Mouse (Mus musculus): Measurements from ENCODE around the gene D930020B18Rik.

Gene D930020B18Rik

GRCm38 (mm10) chr10:121694567-121694966, 53.2 kb downstream of the D930020B18Rik start:
- in situ Hi-C loops (cut with MboI, MseI) = loop anchor here in 1 of 2 experiments (5.0 kb wide), 1 partner anchor 348 kb away; no protein-coding TSS in a partner anchor

DNA sequence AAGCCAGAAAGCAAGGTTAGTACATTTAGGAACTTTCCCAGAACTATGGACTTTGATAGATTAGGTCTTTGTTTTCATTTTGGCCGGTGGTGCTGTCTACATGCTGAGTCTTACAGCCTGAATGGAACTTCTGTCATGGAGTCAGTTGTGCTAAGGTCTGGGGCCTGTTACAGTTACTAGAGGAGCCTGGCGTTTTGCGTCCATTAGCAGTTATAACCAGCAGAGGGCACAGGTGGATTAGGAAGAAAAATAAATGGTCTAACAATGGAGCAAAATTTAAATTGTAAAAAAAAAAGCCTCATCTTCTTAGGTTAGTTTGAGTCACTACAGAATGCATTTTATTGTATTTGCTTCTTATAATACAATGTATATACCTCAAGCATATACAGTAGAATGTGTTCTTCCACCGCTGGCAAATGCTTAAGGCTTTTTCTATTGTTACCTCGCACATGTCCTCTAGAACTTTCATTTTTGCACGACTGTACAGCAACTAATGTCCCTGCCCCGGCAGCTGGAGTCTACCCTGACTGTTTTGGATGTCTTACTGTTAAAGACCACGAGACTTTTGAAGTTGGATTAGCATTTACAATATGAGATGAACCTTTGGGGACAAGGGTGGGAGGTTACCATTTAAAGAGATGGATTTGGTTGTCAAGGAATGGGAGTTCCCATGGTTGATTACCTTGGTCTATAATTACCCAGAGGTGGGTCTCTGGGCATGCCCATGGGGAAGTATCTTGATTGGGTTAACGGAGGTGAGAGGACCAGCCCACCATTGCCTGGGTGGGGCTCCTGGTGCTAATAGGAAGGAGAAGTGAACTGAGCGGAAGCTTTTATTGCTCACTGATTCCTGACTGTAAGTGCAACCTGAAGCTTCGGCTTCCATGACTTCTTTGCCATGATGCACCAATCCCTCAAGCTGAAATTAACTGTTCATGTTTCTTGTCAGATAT, 60.2 kb downstream of the D930020B18Rik start:
- in situ Hi-C loops (cut with MboI, MseI) = loop anchor here in 1 of 2 experiments (5.0 kb wide), 1 partner anchor 36 kb away; the partner anchor contains the start of gene BC048403

GRCm38 (mm10) chr10:121703619-121704018, 62.2 kb downstream of the D930020B18Rik start:
- in situ Hi-C loops (cut with MboI, MseI) = loop anchor here in 1 of 2 experiments (5.0 kb wide), 1 partner anchor 34 kb away; the partner anchor contains the start of gene BC048403

DNA sequence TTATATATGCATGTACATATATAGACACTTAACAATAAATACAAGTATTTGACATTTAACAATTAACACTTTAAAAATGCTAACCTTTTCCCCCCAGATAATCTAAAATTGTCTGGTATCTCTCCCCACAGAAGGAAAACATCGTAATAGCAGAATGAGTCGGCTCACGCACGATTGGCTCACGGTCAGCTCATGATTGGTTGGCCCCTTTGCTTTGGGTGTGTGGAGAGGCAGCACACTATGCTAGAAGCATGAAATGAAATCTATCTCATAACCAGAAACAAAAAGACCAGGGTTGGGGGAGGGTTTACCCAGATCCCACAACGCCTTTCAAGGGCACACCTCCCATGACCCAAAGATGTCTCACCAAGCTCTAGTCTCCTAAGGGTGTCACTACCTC, 63.5 kb downstream of the D930020B18Rik start:
- in situ Hi-C loops (cut with MboI, MseI) = loop anchor here in 1 of 2 experiments (5.0 kb wide), 1 partner anchor 32 kb away; the partner anchor contains the start of gene BC048403

DNA sequence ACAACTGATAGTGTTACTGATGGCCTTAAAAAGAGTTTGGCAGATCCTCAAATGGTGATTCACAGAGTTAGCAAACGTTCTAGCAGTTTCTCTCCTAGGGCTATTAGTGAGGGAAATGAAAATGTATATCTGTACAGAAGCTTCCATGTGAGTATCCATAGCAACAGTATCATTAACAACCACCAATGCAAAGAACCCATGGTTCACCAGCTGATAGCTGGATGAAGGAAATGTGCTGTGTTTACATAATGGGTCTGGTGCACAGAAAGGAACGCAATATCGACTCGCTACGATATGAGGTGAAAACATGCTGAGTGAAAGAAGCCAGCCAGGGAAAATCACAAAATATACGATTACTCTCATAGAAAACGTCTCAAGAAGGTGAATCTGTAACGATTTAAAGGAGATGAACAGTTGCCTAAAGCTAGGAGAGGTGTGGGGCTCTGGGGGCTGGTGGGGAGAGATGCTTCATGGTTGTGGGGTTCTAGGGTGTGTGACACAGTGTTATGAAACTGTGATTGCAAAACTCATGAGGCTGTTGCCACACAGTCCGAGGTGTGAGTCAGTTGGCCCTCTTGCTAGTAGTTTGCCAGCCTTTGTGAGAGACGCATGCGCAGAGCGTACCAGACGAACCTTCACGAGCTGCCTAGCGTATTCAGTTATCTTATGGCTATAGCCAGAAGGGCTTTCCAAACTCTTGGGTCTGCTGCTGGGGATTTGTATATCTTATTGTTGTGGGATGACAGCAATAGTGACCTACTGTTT, 64.2 kb downstream of the D930020B18Rik start:
- in situ Hi-C loops (cut with MboI, MseI) = no loop called here

GRCm38 (mm10) chr10:121716862-121717261, 75.5 kb downstream of the D930020B18Rik start:
- in situ Hi-C loops (cut with MboI, MseI) = no loop called here

DNA sequence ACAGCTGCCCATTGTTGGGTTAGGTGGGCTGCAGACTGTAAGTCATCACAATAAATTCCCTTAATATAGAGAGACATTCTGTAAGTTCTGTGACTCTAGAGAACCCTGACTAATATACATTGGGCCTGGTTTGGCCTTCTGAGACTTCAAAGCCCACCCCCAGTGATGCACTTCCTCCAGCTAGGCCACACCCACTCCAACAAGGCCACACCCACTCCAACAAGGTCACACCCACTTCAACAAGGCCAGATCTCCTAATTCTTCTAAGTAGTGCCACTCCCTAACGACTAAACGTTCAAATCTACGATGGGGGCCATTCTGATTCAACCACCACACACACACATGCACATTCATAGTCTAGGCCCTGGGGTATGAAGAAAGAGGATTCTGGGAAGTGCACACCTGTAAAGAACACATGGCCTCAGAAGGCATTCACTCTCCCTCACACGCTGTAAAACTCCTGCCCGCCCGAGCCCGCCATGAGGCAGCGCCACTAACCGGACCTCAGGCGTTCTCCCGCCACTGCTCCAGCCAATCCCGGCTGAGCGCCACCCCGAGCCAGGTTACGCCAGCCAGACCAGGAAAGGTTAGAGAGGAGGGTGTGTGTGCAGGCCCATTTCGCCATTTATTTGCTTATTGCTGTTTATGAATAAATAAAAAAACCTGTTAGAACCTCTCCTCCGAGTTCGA, 77.7 kb downstream of the D930020B18Rik start:
- in situ Hi-C loops (cut with MboI, MseI) = no loop called here

GRCm38 (mm10) chr10:121720701-121721100, 79.3 kb downstream of the D930020B18Rik start:
- in situ Hi-C loops (cut with MboI, MseI) = no loop called here

GRCm38 (mm10) chr10:121726505-121726904, 85.1 kb downstream of the D930020B18Rik start:
- in situ Hi-C loops (cut with MboI, MseI) = no loop called here

GRCm38 (mm10) chr10:121727151-121727550, 85.8 kb downstream of the D930020B18Rik start:
- in situ Hi-C loops (cut with MboI, MseI) = no loop called here

GRCm38 (mm10) chr10:121728226-121728625, 86.8 kb downstream of the D930020B18Rik start:
- in situ Hi-C loops (cut with MboI, MseI) = no loop called here

DNA sequence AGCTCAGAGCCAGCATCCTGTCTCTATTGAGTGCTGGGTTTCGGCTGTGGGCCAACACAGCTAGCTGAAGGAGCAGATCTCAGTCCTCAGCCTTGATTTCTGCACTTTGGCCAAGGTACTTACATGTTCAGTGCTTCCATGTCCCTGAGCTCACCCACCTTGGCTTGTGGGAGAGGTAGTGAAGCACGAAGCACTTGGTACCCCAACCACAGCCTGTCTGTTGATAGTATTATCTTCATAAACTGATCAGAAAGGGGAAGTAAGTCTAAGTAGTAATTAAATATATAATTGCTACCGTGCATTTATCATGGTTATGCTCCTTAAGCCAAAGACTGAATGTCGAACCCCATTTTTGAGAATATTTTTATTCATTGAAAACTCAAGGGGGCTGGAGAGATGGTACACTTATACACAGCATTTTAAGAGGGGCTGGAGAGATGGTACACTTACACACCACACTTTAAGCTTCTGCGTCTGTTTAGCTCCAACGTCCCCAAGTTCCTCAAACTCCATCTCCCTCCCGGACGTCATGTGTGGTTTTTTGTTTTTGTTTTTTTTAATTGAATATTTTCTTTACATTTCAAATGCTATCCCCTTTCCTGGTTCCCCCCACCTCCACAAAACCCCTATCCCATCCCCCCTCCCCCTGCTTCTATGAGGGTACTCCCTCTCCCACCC, 89.8 kb downstream of the D930020B18Rik start:
- in situ Hi-C loops (cut with MboI, MseI) = loop anchor here in 1 of 2 experiments (10.0 kb wide), 1 partner anchor 1526 kb away; the partner anchor contains the start of genes Irak3 and Tmbim4

GRCm38 (mm10) chr10:121732542-121732941, 91.2 kb downstream of the D930020B18Rik start:
- in situ Hi-C loops (cut with MboI, MseI) = loop anchor here in 1 of 2 experiments (10.0 kb wide), 1 partner anchor 1528 kb away; the partner anchor contains the start of genes Irak3 and Tmbim4

DNA sequence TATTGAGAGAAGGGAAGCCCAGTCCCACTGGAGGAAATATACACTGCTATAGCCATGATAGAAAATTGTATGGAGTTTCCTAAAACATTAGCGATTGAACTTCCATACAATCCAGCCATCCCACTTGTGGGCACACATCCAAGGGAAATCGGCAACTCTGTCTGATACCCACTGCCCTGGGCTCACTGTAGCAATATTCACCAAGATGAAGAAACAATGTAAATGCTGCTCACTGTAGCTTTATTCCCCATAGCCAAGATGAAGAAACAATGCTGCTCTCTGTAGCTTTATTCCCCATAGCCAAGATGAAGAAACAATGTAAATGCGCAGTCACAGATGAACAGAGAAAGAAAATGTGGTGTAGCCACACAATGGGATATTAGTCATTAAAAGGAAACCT, 95.9 kb downstream of the D930020B18Rik start:
- in situ Hi-C loops (cut with MboI, MseI) = loop anchor here in 1 of 2 experiments (5.0 to 10.0 kb wide), 2 partner anchors 35 to 1532 kb away; partner anchors contain the start of genes Irak3 and Tmbim4

GRCm38 (mm10) chr10:121739548-121740505, 98.4 kb downstream of the D930020B18Rik start, which contains the start of gene BC048403:
BC048403 (plus strand) TSS chr10:121739937.
- in situ Hi-C loops (cut with MboI, MseI) = loop anchor here in 1 of 2 experiments (5.0 to 10.0 kb wide), 2 partner anchors 38 to 1535 kb away; partner anchors contain the start of genes Irak3 and Tmbim4

DNA sequence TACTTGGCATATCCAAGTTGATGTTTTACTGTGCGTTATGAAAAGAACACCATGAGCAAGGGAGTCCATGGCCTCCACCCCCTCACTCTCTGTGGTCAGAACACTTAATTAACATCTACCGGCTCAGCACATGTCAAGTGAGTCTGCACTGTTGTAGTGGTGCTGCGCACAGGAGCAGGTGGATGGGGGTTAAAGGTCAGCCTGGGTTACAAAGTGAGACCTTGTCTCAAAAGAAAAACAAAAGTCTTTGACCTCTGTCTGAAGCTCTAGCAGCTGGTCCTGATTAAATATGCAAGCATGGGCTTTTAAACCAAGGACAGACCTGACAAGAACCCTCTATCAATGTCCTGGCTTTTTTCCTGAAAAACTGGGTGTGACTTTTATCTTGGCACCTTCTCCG, 100.9 kb downstream of the D930020B18Rik start:
- in situ Hi-C loops (cut with MboI, MseI) = no loop called here
